Mouse (Mus musculus) MN1 (cell line): ENCODE data around the gene Arrdc1.
A peak's percentile ranks its signal among the peaks of the same experiment; 100 is the strongest.
"Not testable (repeated sequence)": the region's sequence is repeated elsewhere in the genome, so short reads cannot be mapped to it uniquely, and the experiment has no call there.

Experiments used
- DNase-seq: peaks from one replicate; pipeline ENCODE4 v3.0.0-alpha.2; 2016; ENCODE audit warnings: low spot score

The Arrdc1 gene

DNA sequence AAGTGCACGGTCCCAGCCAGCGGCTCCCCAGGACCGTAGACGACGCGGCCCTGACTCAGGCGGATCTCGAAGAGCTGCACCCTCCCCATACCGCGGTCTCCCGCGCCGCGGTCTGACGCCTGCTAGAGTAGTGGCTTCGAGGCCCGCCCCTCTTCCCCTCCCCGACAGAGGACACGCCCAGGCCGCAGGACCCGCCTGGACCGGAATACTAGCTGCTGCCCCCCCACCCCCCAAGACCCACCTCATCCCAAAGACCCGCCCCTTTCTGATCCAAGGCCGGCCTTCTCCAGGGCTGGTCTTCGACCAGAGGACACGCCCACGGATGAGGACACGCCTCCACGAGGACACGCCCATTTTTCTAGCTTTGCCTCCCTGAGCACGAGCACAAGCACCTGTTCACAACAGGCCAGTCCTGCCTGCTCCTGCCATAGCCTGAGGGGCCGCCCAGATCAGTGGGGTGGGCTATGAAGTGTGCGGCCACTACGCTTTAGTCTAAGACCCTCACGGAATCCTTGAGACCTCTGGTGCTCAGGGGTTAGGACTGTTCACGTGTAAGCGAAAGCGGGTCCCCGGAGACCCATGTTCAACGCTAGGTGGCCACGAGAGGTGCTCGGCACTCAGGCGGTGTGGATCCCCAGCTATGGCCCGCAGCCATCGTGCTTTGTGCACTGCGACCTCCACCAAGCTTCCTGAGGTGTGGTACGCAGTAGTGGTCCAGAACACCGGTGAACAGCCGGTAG lies at the start of gene Arrdc1:
Gene Arrdc1 (minus strand): TSS at position 196 of the 740 bp plus-strand sequence.
- peak; percentile 73 for DNase-seq

DNA sequence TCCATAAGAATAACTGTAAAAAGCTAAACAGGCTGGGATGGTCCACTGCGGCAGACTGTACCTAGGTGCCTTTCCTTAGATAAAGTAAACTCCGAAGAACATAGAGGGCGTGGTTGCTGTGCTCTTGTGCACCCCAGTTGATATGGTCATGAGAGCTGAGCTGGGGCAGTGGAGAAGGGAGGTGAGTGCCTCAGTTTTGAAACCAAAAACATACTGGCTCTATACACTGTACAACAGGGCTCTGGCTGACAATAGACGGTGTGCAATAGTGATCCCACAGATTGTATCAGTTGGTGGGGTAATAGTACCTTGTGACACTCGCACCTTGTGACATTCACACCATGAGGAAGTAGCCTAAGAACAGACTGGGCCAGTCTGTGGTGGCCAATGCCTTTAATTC lies 41.9 kb upstream of the Arrdc1 start:
- DNase-seq, result no peak

DNA sequence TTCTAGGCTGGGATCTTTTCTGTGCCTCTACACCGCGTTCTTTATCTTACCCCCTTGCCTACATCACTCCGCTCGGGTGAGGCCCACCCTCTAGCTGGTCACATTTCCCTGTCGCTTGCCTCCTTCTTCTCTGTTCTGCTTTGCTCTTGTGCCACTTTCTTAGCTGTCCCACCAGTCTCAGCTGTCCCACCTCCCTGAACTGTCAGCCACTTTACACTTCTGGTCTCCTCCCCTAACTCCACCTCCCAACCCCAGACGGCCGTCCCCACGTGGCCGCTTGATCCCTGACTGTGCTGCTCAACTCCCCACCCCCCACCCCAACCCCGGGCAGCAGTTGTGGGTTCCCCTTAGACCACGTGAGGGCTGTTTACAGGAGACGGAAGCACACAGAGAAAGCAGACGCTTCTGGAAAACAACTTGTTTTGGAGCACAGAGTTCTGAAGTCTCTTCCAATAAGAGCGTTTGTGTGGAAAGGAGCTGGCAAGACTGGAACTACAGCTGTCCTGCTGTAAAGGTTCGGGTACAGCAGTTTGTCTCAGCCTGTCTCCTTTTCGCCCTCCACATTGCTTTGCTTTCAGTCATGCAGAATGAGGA lies 40.7 kb upstream of the Arrdc1 start, which contains the start of gene Pnpla7:
Gene Pnpla7 (plus strand): TSS at position 330 of the 594 bp plus-strand sequence.
- peak; percentile 67 for DNase-seq

DNA sequence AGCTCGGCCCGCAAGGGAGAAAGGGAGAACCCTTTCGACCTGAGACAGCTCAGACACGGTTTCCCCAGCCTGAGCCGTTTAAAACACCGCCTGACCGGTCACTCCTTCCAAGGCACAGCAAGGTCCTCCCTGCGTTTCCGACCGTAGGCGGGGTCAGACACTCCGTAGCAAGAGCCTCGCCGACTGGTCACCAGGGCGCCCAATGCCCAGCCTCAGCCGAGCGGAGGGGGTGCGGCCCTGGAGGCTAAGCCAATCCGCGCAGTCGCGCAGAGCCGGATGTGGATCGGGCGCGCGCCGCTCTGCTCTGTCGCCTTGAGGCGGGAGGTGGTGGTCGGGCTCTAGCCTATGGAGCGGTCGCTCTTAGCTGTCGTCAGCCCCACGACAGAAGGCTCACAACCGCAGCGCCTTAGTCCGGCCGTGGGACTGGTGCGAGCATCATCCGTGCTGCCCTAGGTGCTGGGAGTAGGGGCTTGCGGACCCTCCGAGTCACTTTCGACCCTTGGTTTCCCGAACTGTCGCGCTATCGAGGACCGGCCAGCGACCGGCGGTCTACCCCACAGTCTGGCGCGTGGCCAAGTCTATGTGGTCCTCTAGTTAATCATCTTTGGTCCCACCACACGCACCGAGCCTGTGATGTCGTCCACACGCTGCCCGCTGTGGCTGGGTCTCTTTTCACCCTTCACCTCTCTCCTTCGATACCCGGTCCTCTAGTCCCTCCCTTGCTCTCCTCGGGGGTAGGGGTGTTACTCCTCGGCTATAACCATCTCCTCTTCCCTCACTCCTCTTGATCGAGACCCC lies 40.1 kb upstream of the Arrdc1 start, which contains the start of gene Mrpl41:
Gene Mrpl41 (minus strand): TSS at position 193 of the 798 bp plus-strand sequence.
- peak; percentile 97 for DNase-seq

DNA sequence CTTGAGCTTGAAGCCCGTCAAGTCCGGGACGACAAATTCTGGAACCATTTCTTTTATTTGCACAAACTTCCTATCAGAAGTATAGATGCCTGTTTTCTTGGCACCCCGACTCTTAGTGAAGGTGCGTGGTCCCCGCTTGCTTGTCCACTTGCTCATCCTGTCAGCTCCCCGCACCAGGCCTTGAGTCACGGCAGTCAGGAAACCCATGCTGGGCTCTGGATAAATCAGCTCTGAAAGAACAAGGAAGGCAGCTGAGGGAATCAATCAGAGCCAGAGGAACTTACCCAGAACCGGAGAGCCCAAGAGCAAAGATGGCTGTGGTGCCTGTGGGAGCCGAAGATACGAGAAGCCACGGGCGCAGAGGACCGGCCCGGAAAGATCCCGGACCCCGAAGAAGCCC lies 39.4 kb upstream of the Arrdc1 start:
- not testable (repeated sequence) for DNase-seq

DNA sequence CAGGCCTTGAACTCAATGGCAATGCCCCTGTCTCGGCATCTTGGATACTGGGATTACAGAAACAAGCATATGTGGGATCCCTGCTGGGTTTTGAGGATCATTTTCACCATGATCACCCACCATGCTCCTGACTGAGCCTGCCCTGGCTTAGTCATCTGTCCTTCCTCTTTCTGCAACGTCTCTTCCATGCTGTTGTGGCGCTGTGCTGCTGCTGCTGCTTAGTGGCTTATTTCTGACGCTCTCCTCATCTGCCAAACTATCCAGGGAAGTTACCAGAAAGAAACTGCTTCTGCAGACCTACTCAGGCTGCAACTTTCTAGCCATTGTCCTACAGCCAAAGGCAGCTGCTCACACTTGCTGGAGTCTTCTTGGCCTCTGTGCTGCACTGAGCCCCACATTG lies 35.3 kb upstream of the Arrdc1 start:
- no peak for DNase-seq

DNA sequence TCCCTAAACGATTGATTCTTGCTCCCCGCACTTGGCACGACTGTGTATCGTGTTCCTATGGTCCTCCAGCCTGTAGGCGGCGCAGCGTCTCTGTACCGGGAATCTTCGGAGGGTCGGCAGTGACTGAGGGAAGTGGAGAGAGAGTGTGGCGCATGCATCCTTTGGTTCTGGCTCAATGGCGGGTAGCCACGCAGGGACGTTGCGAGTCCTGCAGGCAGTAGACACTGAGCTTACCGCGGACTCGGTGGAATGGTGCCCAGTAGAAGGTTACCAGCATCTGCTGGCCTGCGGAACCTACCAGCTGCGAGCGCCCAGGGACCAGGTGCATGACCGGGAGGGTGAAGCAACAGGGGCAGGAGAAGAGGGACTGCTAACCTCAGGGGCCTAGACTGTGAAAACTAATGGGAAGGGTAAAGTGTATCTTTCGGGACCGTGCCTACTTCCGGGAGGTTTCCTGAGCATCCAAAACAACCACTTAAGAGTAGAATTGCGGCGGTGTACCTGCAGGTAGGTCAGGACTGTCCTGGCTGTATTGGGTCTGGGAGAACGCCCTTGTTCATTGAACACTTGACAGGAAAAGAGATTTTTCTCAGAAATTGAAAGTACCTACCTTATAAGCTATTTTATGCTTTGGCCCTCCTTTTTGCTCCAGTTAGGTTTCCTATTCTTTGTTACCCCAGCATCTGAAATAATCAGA lies 27.4 kb upstream of the Arrdc1 start, which contains the start of gene Dph7:
Gene Dph7 (plus strand): TSS at position 97 of the 697 bp plus-strand sequence.
- DNase-seq, result peak; percentile 84

DNA sequence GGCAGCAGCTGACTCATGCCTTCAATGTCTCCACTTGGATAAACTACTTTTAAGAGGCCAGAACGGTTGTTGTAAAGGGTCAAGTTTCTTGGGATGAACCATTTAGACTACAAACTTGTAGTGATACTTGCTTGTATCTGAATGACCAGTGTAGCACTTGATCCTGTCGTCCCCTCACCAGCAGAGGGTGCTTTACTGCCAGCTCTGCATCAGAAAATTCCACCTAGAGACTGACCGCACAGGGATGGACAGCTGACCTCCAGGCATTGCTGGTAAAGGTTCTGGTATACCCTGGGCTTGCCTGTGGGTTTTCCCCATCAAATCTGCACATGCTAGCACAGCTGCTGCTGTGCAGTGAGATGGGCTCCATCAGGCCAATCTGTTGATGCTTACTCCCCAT lies 25.9 kb upstream of the Arrdc1 start:
- peak; percentile 61 for DNase-seq

DNA sequence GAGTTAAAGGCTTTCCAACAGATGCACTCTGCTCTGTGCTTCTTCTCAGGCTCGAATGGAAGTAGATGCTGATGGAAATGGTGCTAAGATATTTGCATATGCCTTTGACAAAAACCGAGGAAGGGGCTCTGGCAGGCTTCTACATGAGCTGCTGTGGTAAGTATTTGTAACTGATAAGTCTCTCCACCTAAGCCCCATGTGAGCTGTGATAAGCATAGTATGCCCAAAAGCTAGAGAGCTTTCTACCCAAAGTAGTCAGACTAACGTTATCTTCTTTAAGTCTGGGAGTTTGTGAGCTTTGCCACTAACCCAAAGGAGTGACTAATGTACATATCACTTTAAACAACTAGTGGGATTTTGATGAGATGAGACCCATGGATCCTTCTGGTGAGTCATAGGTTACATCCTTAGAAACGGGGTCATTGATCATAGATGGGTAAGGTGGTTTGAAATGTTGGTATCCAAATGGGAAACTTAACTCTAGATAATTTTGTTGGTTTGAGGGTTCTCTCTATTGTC lies 17.5 kb upstream of the Arrdc1 start:
- DNase-seq, result no peak

DNA sequence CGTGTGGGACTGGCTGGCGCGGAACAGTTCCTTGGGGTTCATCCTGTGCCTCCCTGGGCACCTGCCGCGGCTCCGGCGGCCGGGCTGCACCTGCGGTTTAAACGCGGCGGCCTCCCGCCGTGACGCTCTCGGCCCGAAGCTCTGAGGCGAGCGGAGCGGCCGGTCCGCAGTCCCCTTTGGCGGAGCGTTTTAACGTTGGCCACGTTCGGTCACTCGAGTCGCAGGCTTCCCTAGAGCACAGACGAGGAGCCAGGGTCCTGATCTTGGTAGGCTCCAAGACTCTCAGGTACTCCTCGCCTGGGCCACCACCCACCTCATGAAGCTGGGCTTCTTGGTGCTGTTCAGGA lies 15.1 kb upstream of the Arrdc1 start:
- peak; percentile 29 for DNase-seq

DNA sequence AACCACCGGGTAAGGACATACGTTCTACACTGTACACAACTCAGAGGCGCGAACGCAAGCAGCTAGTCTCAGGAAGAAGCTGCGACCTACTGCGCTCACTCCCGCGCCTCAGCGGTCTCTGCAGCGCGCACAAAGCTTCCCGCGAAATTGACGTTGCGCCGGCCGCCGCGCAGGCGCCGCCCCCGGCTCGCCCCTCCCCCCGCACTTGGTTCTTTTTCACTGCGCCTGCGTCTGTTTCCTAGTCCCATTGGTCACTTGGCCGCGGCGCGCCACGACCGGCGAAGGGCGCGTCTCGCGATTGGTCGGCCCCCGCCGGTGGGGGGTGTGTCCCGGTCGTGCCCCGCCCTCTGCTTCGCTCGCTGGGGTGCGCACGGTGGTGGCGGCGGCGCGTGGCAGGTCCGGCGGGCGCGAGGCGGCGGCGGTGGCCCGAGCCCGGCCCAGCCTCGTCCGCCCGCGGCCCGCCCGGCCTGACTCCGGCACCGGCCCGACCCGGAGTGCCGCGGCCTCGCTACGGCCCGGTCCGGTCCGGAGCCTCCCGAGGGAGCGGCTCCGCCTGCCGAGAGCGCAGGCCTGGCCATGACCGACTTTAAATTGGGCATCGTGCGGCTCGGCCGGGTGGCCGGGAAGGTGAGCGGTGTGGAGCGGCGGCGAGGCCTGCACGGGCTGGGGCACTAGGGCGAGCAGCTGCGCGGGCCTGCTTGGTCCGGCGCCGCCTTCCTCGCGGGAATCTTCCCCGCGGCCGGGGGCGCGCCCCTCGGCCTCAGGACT lies 14.6 kb upstream of the Arrdc1 start, which contains the start of gene Zmynd19:
Gene Zmynd19 (plus strand): TSS at position 372 of the 768 bp plus-strand sequence.
- DNase-seq, result peak; percentile 96

DNA sequence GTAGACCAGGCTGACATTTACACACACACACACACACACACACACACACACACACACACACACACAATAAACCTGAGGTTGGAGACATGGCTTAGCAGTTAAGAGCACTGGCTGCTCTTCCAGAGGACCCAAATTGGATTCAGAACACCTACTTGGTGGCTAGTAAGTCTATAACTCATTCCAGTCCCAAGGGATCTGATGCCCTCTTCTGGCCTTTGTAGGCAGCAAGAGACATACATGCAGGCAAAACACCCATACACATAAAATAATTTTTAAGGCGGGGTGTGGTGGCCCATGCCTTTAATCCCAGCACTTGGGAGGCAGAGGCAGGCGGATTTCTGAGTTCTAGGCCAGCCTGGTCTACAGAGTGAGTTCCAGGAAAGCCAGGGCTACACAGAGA lies 9.3 kb upstream of the Arrdc1 start:
- DNase-seq, result peak; percentile 53

DNA sequence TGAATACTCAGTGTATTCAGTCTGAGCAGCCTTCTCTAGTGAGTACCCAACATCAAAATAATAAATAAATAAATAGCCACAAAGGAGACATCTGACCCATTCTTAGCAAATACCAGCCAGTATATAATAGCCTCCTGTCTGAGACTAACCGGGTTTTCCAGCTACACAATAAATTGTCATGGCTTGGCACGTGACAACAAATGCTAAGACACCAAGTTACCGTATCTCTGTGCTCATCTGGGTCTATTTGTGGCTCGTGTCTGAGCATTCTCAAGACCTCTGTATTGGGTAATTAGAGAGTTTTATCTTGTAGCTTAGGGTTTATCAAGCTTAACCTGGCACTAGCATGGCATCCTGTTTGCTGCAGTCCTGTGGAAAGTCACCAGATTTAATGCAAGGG lies 7.0 kb upstream of the Arrdc1 start:
- no peak for DNase-seq

DNA sequence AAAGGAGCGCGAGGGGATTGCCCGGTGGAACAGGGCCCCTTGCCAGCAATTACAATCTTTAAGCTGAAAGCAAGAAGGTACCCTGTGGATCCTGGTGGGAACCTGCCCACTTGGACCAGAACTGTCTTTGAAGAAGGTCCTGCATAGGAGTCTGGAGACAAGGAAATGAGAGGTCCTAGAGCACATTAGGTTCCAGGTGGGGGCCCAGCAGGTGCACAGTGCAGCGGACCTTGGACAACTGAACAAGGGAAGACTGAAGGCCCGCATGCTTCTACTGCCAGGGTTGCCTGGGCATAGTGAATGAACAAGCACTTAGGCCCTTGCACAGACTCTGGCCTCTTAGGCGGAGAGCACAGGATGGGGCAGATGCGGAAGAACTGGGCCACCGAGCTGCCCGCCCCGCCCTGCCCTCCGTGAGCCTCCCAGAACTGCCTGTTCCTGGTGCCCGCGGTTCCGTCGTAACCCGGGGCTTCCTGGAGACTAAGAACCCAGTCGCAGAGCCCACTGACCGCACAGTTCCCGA lies 550 bp downstream of the Arrdc1 start:
- DNase-seq, result peak; percentile 32

DNA sequence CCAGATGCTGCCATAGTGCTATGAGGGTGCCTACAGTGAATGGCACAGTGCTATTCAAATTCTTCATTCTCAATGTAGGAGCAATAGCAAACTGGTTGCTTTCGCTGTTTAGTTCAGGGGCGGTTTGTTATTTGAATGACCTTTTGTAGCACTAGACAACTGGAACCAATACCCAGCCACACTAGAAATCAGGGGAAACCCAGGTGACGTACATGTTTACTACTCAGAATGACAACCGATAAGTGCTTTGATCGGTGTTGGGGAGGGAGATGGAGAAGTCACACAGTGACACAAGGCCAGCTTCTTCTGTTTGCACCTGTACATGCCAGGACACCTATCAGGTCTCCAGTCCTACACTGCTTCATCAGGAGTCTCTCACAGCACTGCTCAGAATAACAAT lies 5.5 kb downstream of the Arrdc1 start:
- no peak for DNase-seq

DNA sequence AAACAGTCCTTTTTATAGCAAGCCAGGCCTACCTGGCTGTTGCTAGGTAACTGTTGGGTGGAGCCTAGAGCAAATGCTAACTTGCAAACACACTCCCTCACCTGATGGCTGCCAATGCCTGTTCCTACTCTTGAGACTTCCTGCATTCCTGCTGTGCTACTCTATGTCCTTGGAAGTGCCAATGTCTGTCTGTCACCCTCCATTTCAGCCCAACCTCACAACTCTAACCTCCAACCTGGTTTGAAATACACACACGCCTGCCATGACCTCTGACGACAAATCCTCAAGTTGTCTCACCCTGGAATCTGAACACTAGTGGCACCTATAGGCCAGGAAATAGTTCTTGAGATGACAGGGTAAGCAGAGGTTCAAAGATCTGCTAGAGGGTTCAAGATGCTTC lies 5.9 kb downstream of the Arrdc1 start:
- DNase-seq, result no peak

DNA sequence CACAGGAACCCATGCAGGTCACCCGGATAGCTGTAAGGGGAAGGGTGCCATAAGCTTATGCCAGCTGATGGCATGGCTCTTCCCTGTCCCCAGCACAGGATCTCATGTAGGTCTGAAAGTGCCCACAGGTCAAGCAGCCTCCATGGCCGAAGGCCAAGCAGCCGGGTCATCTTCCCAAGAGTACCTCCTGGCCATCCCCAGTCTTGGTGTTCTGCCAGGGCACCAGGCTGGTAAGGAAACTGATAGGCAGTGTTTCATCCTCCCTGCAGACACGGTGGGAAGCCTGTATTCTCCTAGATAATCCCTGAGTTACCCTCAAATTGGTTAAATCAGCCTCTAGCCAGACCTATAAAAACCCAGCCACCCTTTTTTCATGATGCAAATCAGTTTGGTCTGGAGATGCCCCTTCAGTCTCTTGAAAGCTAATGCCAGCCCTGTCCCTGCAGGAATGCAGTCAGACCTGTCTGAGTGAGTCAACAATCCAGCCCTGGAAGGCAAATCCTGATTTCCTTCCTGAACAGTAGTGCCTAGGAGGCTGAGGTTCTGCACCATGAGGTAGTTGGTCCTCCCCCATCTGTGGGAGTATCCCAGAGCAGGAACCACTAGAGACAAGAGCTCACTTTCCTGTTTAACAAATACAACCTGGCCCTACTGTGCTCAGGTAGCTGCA lies 7.1 kb downstream of the Arrdc1 start:
- peak; percentile 63 for DNase-seq

DNA sequence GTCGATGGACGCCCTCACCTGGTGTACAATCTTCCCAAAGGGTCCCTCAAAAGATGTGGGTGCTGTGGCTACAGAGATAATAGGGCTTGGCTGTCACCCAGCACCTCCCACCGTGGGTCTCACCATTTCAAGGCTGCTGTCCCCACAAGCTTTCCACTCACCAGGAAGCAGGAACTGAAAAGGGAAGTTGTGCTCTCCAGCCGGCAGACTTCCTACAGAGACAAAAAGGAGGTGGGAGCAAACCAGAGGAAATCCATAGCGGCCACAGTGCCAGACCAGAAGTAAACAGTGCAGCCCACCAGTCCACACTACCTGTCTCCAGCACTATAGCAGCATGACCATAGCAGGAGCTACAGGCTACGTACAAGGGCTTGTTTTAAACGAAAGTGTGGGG lies 8.1 kb downstream of the Arrdc1 start:
- no peak for DNase-seq

DNA sequence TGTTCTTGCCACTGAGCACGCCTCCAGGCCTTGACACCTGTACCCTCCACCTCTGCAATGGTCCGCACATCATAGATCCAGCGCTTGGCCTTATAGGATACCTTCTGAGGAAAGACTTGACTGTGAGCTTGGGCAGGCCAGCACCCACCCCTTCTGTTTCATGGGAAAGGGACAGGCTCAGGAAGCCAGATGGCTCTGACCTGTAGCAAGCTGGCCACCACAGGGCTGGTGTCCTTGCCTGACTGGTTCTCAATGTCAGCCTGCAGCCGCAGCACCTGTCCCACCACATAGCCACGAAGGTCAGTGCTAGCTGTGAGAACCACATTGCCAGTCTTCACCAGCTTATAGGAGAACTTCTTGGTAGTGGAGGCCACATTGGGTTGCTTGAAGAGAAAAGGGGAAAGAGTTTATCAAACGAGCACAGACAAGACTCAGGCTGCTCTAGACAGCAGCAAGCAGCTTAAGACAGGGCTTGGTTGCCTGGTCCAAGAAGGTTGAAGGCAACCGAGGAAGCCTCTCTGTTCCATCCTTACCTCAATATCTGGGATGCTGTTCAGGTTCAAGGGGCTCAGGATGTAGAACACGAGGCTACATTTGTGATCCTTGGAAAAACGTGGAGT lies 8.6 kb downstream of the Arrdc1 start:
- no peak for DNase-seq

DNA sequence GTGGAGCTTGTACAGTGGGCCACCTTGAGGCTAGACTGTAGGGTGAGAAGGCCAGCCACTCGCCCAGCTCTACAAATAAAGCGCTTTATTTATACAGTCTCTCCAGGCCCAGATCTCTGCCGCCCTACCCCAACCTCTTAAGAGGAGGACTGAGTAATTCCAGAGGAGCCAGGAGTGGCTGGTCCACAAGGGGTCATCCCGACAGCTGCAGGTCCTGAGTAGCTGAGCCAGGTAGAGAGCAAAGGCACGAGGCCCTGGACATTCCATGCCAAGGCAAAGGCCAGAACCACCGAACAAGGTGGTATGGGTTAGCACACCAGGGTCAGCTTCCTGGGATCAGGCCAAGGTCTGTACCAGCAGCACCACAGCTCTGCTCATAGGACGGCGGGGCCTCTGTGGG lies 9.8 kb downstream of the Arrdc1 start:
- no peak for DNase-seq
